In genomic region chr5:74265601-74266475, GRCm38 (mm10) we compare ENCODE assay signal across 9 mouse cellular contexts.
DNase-seq lines count a peak whose midpoint lies in the region; ATAC-seq and TF ChIP-seq lines count a peak whose summit lies in the region.
"Had no signal": no experiment of that assay in that cellular context is flagged by ENCODE, and none has a peak within 500 bp of the region (broad histone marks: within the 10 kb centered on the region; RNA-seq: fewer than 3 reads in every experiment).

No protein-coding gene starts in this region.

- no peak overlapping the region for H3K4me3 ChIP-seq in forebrain, embryonic 14.5 days (ENCODE audit: low read depth, low read length)
- H3K4me3 ChIP-seq in forebrain, embryonic 15.5 days, result no peak overlapping the region
- H3K4me3 ChIP-seq in lung, embryonic 16.5 days (ENCODE audit: low read length), result no peak overlapping the region
- H3K4me3 ChIP-seq in lung, adult 2 months (replicated peaks; ENCODE audit: extremely low read depth, low read depth, low read length), result no peak overlapping the region
- no peak overlapping the region for H3K4me3 ChIP-seq in heart, postnatal 0 days (ENCODE audit: low read depth, low read length)
- H3K4me3 ChIP-seq in olfactory bulb, adult 2 months (ENCODE audit: insufficient read depth, low read depth, low read length), result no peak overlapping the region

- no peak overlapping the region for H3K27ac ChIP-seq in forebrain, embryonic 14.5 days (ENCODE audit: low read depth, low read length)
- no peak overlapping the region for H3K27ac ChIP-seq in forebrain, embryonic 15.5 days (replicated peaks)
- H3K27ac ChIP-seq in lung, embryonic 16.5 days (ENCODE audit: low read length), result peak overlapping the region; percentile 1; the same call in 1 of the 2 replicates
- peak overlapping the region; percentile 43 for H3K27ac ChIP-seq in heart, postnatal 0 days (ENCODE audit: low read depth)
- peak overlapping the region; percentile 23; the same call in 1 of the 2 replicates for H3K27ac ChIP-seq in olfactory bulb, adult 2 months (ENCODE audit: insufficient read depth, low read depth, low read length)

- H3K36me3 ChIP-seq in forebrain, embryonic 14.5 days (ENCODE audit: control insufficient read depth, insufficient read depth, low read length), result no peaks in the 10 kb centered on the region
- H3K36me3 ChIP-seq in forebrain, embryonic 15.5 days, result no peaks in the 10 kb centered on the region
- no peaks in the 10 kb centered on the region for H3K36me3 ChIP-seq in lung, embryonic 16.5 days (ENCODE audit: control insufficient read depth, insufficient read depth, low read length)
- H3K36me3 ChIP-seq in heart, postnatal 0 days (replicated peaks; ENCODE audit: control insufficient read depth, insufficient read depth, low read length), result no peaks in the 10 kb centered on the region

- H3K4me1 ChIP-seq in forebrain, embryonic 14.5 days (ENCODE audit: control insufficient read depth, insufficient read depth, low read length), result peaks cover 14% of the 10 kb centered on the region
- H3K4me1 ChIP-seq in forebrain, embryonic 15.5 days, result peaks cover 13% of the 10 kb centered on the region
- peaks cover 17% of the 10 kb centered on the region for H3K4me1 ChIP-seq in lung, embryonic 16.5 days (replicated peaks; ENCODE audit: control insufficient read depth, insufficient read depth, low read length)
- peaks cover 3% of the 10 kb centered on the region; the same call in 1 of the 2 replicates for H3K4me1 ChIP-seq in lung, adult 2 months (ENCODE audit: control insufficient read depth, insufficient read depth, low read length)
- H3K4me1 ChIP-seq in heart, postnatal 0 days (ENCODE audit: control insufficient read depth, insufficient read depth), result peaks cover 58% of the 10 kb centered on the region
- H3K4me1 ChIP-seq in olfactory bulb, adult 2 months (ENCODE audit: control insufficient read depth, insufficient read depth, low read length), result peaks cover 33% of the 10 kb centered on the region

- intact Hi-C loops in left cerebral cortex, postnatal 14 days (cut with DNase I), result no loop called here

- no peak overlapping the region for H3K4me2 ChIP-seq in forebrain, embryonic 14.5 days (ENCODE audit: low read length)
- H3K4me2 ChIP-seq in forebrain, embryonic 15.5 days (replicated peaks), result no peak overlapping the region
- H3K4me2 ChIP-seq in lung, embryonic 16.5 days (ENCODE audit: low read depth, low read length), result no peak overlapping the region
- H3K4me2 ChIP-seq in heart, postnatal 0 days (ENCODE audit: low read depth, low read length), result no peak overlapping the region

- H3K27me3 ChIP-seq in forebrain, embryonic 14.5 days (replicated peaks; ENCODE audit: control insufficient read depth, insufficient read depth, low read length), result no peaks in the 10 kb centered on the region
- no peaks in the 10 kb centered on the region for H3K27me3 ChIP-seq in forebrain, embryonic 15.5 days
- no peaks in the 10 kb centered on the region for H3K27me3 ChIP-seq in lung, embryonic 16.5 days (ENCODE audit: control insufficient read depth, insufficient read depth, low read depth, low read length)
- H3K27me3 ChIP-seq in heart, postnatal 0 days (ENCODE audit: control insufficient read depth, insufficient read depth, low read length), result no peaks in the 10 kb centered on the region

- TF ChIP-seq EP300 in heart, postnatal 0 days (IDR thresholded peaks at IDR 0.05; ENCODE audit: low read depth), result no peak

- no peak overlapping the region for H3K9ac ChIP-seq in forebrain, embryonic 14.5 days (ENCODE audit: low read length)
- no peak overlapping the region for H3K9ac ChIP-seq in forebrain, embryonic 15.5 days (replicated peaks)
- 0 out of 2 replicates have a peak overlapping the region, but pooled peaks have one; percentile 27 for H3K9ac ChIP-seq in lung, embryonic 16.5 days (ENCODE audit: low read length)
- H3K9ac ChIP-seq in heart, postnatal 0 days (replicated peaks; ENCODE audit: low read depth, low read length), result no peak overlapping the region; the same call in 1 of the 2 replicates

- no peaks in the 10 kb centered on the region for H3K9me3 ChIP-seq in forebrain, embryonic 14.5 days (replicated peaks; ENCODE audit: control insufficient read depth, low read length)
- no peaks in the 10 kb centered on the region for H3K9me3 ChIP-seq in forebrain, embryonic 15.5 days
- no peaks in the 10 kb centered on the region for H3K9me3 ChIP-seq in lung, embryonic 16.5 days (ENCODE audit: control insufficient read depth, low read length)
- H3K9me3 ChIP-seq in heart, postnatal 0 days (replicated peaks; ENCODE audit: control insufficient read depth, low read length), result no peaks in the 10 kb centered on the region

- TF ChIP-seq POLR2A in lung, adult 2 months (IDR thresholded peaks at IDR 0.05; ENCODE audit: borderline replicate concordance, extremely low read depth, low read depth, low read length), result no peak
- TF ChIP-seq POLR2A in olfactory bulb, adult 2 months (IDR thresholded peaks at IDR 0.05; ENCODE audit: insufficient read depth, low read depth, low read length), result no peak

- no peak for TF ChIP-seq CTCF in lung, adult 2 months (IDR thresholded peaks at IDR 0.05; ENCODE audit: insufficient read depth, low read length)
- no peak for TF ChIP-seq CTCF in heart, postnatal 0 days (IDR thresholded peaks at IDR 0.05; ENCODE audit: low read depth)
- TF ChIP-seq CTCF in olfactory bulb, adult 2 months (IDR thresholded peaks at IDR 0.05; ENCODE audit: insufficient read depth, low read depth, low read length), result no peak

- ATAC-seq in forebrain, embryonic 14.5 days, result 0 out of 2 replicates have a peak, but pooled peaks have one; percentile 15
- no peak for ATAC-seq in forebrain, embryonic 15.5 days (replicated peaks)
- ATAC-seq in lung, embryonic 16.5 days (ENCODE audit: low read depth), result no peak
- ATAC-seq in heart, postnatal 0 days (ENCODE audit: insufficient read depth, low read depth), result 0 out of 2 replicates have a peak, but pooled peaks have one; percentile 14

- DNase-seq in forebrain, embryonic 14.5 days (ENCODE audit: low spot score), result no peak
- DNase-seq in lung, adult 2 months, result no peak
- no peak for DNase-seq in heart, postnatal 0 days (ENCODE audit: low spot score)
- no peak for DNase-seq in layer of hippocampus, postnatal 36 days
- DNase-seq in left cerebral cortex, postnatal 14 days (ENCODE audit: low spot score in 2 of 2), result no peak
- DNase-seq: layer of hippocampus, adult 9-11 months had no signal

- WGBS in forebrain, embryonic 14.5 days, result 32% methylated on average over 13 of the region's 13 CpGs
- 33% methylated on average over 13 of the region's 13 CpGs for whole genome bisulfite sequencing in forebrain, embryonic 15.5 days
- 50% methylated on average over 13 of the region's 13 CpGs for WGBS in lung, embryonic 16.5 days
- WGBS in lung, adult 2 months, result 68% methylated on average over 13 of the region's 13 CpGs
- WGBS in heart, postnatal 0 days, result 58% methylated on average over 13 of the region's 13 CpGs
- 65% methylated on average over 13 of the region's 13 CpGs for WGBS in olfactory bulb, adult 2 months

Comparison
In these comparisons a context has a peak if more than half of its experiments do, and no peak if none do; other contexts are left out.
1. ATAC-seq: peak in forebrain, embryonic 14.5 days (single experiment) and heart, postnatal 0 days (single experiment); none in forebrain, embryonic 15.5 days (single experiment) and lung, embryonic 16.5 days (single experiment).
2. H3K27ac ChIP-seq: peak in lung, embryonic 16.5 days (single experiment), heart, postnatal 0 days (single experiment) and olfactory bulb, adult 2 months (single experiment); none in forebrain, embryonic 14.5 days (single experiment) and forebrain, embryonic 15.5 days (single experiment).